Mouse (Mus musculus) MEL (cell line): Measurements from ENCODE around the gene Tollip.

Source experiments
- CHD1 ChIP-seq: IDR thresholded peaks from 2 replicates; pipeline ENCODE4 v1.6.1; 2012; ENCODE audit warnings: low read depth, mild to moderate bottlenecking, inconsistent platforms, low read length, improper control_type of control experiment
- CHD2 ChIP-seq: IDR thresholded peaks from 2 replicates; pipeline ENCODE4 v1.6.1; 2011; ENCODE audit warnings: low read length, improper control_type of control experiment
- CTCF ChIP-seq, 3 experiments: IDR thresholded peaks in 2 of 3; conservative IDR thresholded peaks in 1 of 3; 2 replicates each; pipeline ENCODE4 v1.5.1; 2011 to 2012; ENCODE audit warnings: low read length in 3 of 3, low read depth in 2 of 3, mild to moderate bottlenecking in 2 of 3, improper control_type of control experiment in 1 of 3, inconsistent platforms in 1 of 3, mixed read lengths in 1 of 3, moderate library complexity in 1 of 3; ENCODE audit not compliant: control insufficient read depth in 1 of 3, insufficient read depth in 1 of 3, poor library complexity in 1 of 3, severe bottlenecking in 1 of 3
- E2F4 ChIP-seq: IDR thresholded peaks from 2 replicates; pipeline ENCODE4 v1.6.1; 2011; ENCODE audit warnings: low read depth, low read length, improper control_type of control experiment, borderline replicate concordance
- JUND ChIP-seq: IDR thresholded peaks from 2 replicates; pipeline ENCODE4 v1.6.1; 2011; ENCODE audit warnings: low read depth, mild to moderate bottlenecking, improper control_type of control experiment, low read length
- MAFK ChIP-seq: IDR thresholded peaks from 2 replicates; pipeline ENCODE4 v1.6.1; 2011; ENCODE audit warnings: low read depth, mild to moderate bottlenecking, low read length, improper control_type of control experiment, borderline replicate concordance
- MAZ ChIP-seq: IDR thresholded peaks from 2 replicates; pipeline ENCODE4 v1.6.1; 2012; ENCODE audit warnings: low read depth, mild to moderate bottlenecking, inconsistent platforms, low read length, improper control_type of control experiment
- POLR2A ChIP-seq, 2 experiments: IDR thresholded peaks; 2 replicates each; pipeline ENCODE4 v1.6.1; 2011 to 2012; ENCODE audit warnings: low read length in 2 of 2, mild to moderate bottlenecking in 2 of 2, control low read depth in 1 of 2, improper control_type of control experiment in 1 of 2, low read depth in 1 of 2, moderate library complexity in 1 of 2; ENCODE audit not compliant: control insufficient read depth in 1 of 2, insufficient read depth in 1 of 2, poor library complexity in 1 of 2
- TAL1 ChIP-seq: IDR thresholded peaks from 2 replicates; pipeline ENCODE4 v1.6.1; 2012; ENCODE audit warnings: mild to moderate bottlenecking, inconsistent platforms, low read length, moderate library complexity, mixed read lengths
- UBTF ChIP-seq: IDR thresholded peaks from 2 replicates; pipeline ENCODE4 v1.6.1; 2012; ENCODE audit warnings: low read depth, mild to moderate bottlenecking, inconsistent platforms, low read length, improper control_type of control experiment, moderate library complexity, borderline replicate concordance; ENCODE audit not compliant: insufficient read depth
- USF1 ChIP-seq: IDR thresholded peaks from 2 replicates; pipeline ENCODE4 v1.6.1; 2014; ENCODE audit warnings: low read depth, mild to moderate bottlenecking, inconsistent platforms, low read length, improper control_type of control experiment, moderate library complexity
- ZC3H11A ChIP-seq: IDR thresholded peaks from 2 replicates; pipeline ENCODE4 v1.6.1; 2012; ENCODE audit warnings: low read depth, mild to moderate bottlenecking, inconsistent platforms, low read length, improper control_type of control experiment

DNA sequence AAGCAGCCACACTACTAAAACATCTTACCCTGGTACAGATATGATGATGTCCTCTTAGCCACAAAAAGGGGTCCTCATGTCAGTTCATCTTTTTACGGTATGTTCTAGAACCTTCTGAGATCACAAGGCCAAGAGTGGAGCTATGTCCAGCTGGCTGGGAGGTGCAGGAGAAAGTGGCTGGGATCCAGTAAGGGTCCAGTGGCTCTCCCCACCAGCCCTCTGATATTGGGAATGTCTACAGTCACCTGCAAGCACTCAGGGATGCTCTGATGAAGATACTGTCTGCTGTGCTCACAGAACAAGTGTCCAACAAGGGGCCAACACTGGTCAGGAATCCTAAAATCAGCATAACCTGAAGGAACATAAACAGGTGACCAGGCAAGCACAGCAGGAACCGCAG is at the start of gene Tollip:
- no peak for TF ChIP-seq E2F4
- no peak for TF ChIP-seq CTCF (IDR thresholded peaks at IDR 0.05 in 2 of 3, conservative IDR thresholded peaks at IDR 0.05 in 1 of 3; ENCODE audit: control insufficient read depth in 1 of 3, insufficient read depth in 1 of 3, low read depth in 2 of 3, low read length in 3 of 3, poor library complexity in 1 of 3, severe bottlenecking in 1 of 3)
- no peak for TF ChIP-seq MAFK
- no peak for TF ChIP-seq JUND
- no peak for TF ChIP-seq CHD2
- no peak for TF ChIP-seq UBTF
- TF ChIP-seq ZC3H11A = no peak
- no peak for TF ChIP-seq POLR2A (IDR thresholded peaks at IDR 0.05; ENCODE audit: control insufficient read depth in 1 of 2, insufficient read depth in 1 of 2, low read depth in 1 of 2, low read length in 2 of 2, poor library complexity in 1 of 2)
- no peak for TF ChIP-seq CHD1
- no peak for TF ChIP-seq USF1
- TF ChIP-seq MAZ = no peak
- no peak for TF ChIP-seq TAL1
